Mouse (Mus musculus): Measurements from ENCODE around the gene Relb.

DNA sequence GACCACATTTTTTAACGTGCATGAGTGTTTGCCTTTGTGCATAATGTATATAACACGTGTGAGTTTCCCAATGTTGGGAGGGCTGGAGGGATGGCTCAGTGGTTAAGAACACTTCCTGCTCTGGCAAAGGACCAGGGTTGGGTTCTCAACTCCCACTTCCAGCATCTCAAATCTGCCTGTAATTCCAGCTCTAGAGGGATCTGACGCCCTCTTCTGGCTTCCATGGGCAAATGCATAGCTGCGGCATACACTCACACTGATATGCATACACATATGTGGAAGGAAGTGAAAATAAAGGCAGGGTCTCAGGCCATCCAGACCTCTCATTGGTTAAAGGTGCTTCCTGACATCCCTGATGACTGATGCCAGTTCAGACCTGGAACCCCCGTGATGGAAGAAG lies 21.9 kb downstream of the Relb start:
- TF ChIP-seq POLR2A (IDR thresholded peaks at IDR 0.05; ENCODE audit: control insufficient read depth, extremely low read depth, insufficient read depth, low read length, poor library complexity) (no peak), CTCF (IDR thresholded peaks at IDR 0.05; ENCODE audit: borderline replicate concordance, control insufficient read depth, extremely low read depth, insufficient read depth, low read length, poor library complexity) (no peak)

Data from thymus, adult 2 months (tissue).